Comparison of ENCODE assay signal across 10 mouse cellular contexts in genomic region chr6:34875268-34875761, GRCm38 (mm10). TPM values are rescaled to one million over a fixed set of nuclear protein-coding genes. Genes with fewer than 3 reads are reported as not detected.
A peak's percentile ranks its signal among the peaks of the same experiment; 100 is the strongest.
DNase-seq lines count a peak whose midpoint lies in the region; ATAC-seq and TF ChIP-seq lines count a peak whose summit lies in the region.
"Had no signal": no experiment of that assay in that cellular context is flagged by ENCODE, and none has a peak within 500 bp of the region (broad histone marks: within the 10 kb centered on the region; RNA-seq: fewer than 3 reads in every experiment).

No protein-coding gene starts in this region.

- H3K9ac ChIP-seq in heart, adult 2 months (ENCODE audit: low read depth, low read length) = peak overlapping the region; percentile 57
- no peak overlapping the region; the same call in 1 of the 2 replicates for H3K9ac ChIP-seq in heart, embryonic 11.5 days (ENCODE audit: low read depth, low read length)
- H3K9ac ChIP-seq in liver, postnatal 0 days (replicated peaks) = peak overlapping the region; percentile 59
- no peak overlapping the region for H3K9ac ChIP-seq in stomach, postnatal 0 days (ENCODE audit: low read length)
- H3K9ac ChIP-seq: neural tube, embryonic 13.5 days had no signal

- no peak for TF ChIP-seq EP300 in heart, adult 2 months (IDR thresholded peaks at IDR 0.05; ENCODE audit: insufficient read depth, low read depth, low read length)
- no peak for TF ChIP-seq EP300 in liver, postnatal 0 days (IDR thresholded peaks at IDR 0.05; ENCODE audit: low read depth)
- TF ChIP-seq EP300 in stomach, postnatal 0 days (optimal IDR thresholded peaks at IDR 0.05) = no peak

- no peaks in the 10 kb centered on the region for H3K27me3 ChIP-seq in heart, adult 2 months (ENCODE audit: control insufficient read depth, insufficient read depth, low read length)
- no peaks in the 10 kb centered on the region for H3K27me3 ChIP-seq in heart, embryonic 11.5 days (ENCODE audit: control insufficient read depth, insufficient read depth, low read length)
- no peaks in the 10 kb centered on the region for H3K27me3 ChIP-seq in liver, postnatal 0 days (ENCODE audit: insufficient read depth, low read length)
- H3K27me3 ChIP-seq in stomach, postnatal 0 days (ENCODE audit: control insufficient read depth, insufficient read depth, low read length) = no peaks in the 10 kb centered on the region
- H3K27me3 ChIP-seq: neural tube, embryonic 13.5 days had no signal

- H3K36me3 ChIP-seq in heart, adult 2 months (ENCODE audit: control insufficient read depth, insufficient read depth, low read length) = peaks cover 9% of the 10 kb centered on the region
- H3K36me3 ChIP-seq in heart, embryonic 11.5 days (ENCODE audit: control insufficient read depth, insufficient read depth, low read length) = no peaks in the 10 kb centered on the region
- peaks cover 11% of the 10 kb centered on the region for H3K36me3 ChIP-seq in liver, postnatal 0 days (replicated peaks; ENCODE audit: insufficient read depth, low read length)
- no peaks in the 10 kb centered on the region for H3K36me3 ChIP-seq in stomach, postnatal 0 days (ENCODE audit: control insufficient read depth, insufficient read depth, low read length)

- 44% methylated on average over 15 of the region's 15 CpGs for WGBS in heart, adult 2 months
- WGBS in heart, embryonic 11.5 days (ENCODE audit: insufficient replicate concordance) = 82% methylated on average over 15 of the region's 15 CpGs
- 39% methylated on average over 15 of the region's 15 CpGs for WGBS in liver, postnatal 0 days (ENCODE audit: insufficient replicate concordance)
- 89% methylated on average over 15 of the region's 15 CpGs for WGBS in stomach, postnatal 0 days

- peak; percentile 52; the same call in 1 of the 2 replicates for TF ChIP-seq POLR2A in heart, adult 2 months (IDR thresholded peaks at IDR 0.05; ENCODE audit: insufficient read depth, low read depth, low read length)

- H3K4me2 ChIP-seq in heart, embryonic 11.5 days = peak overlapping the region; percentile 78
- H3K4me2 ChIP-seq in liver, postnatal 0 days (ENCODE audit: low read depth, low read length) = peak overlapping the region; percentile 69
- no peak overlapping the region for H3K4me2 ChIP-seq in stomach, postnatal 0 days (replicated peaks; ENCODE audit: low read depth)
- H3K4me2 ChIP-seq: neural tube, embryonic 13.5 days had no signal

- ATAC-seq in CD4-positive, CD25-positive, alpha-beta regulatory T cell, adult 4 months = peak; percentile 13
- ATAC-seq in heart, embryonic 11.5 days (replicated peaks; ENCODE audit: insufficient number of reproducible peaks, low FRiP score, low TSS enrichment) = no peak
- ATAC-seq in liver, postnatal 0 days = no peak
- no peak for ATAC-seq in stomach, postnatal 0 days (ENCODE audit: low FRiP score, low TSS enrichment)

- intact Hi-C loops in heart, adult 2 months (cut with DNase I) = loop anchor here (5.0 kb wide), 1 partner anchor 263 kb away; no protein-coding TSS in a partner anchor
- intact Hi-C loops in heart, postnatal 10 days (cut with DNase I) = loop anchor here (5.0 kb wide), 2 partner anchors 278 to 363 kb away; partner anchors contain the start of gene Cald1

- H3K4me3 ChIP-seq in heart, adult 2 months = peak overlapping the region; percentile 31
- no peak overlapping the region for H3K4me3 ChIP-seq in heart, embryonic 11.5 days (ENCODE audit: low read depth, low read length)
- H3K4me3 ChIP-seq in liver, postnatal 0 days (ENCODE audit: low read depth, low read length) = peak overlapping the region; percentile 14
- H3K4me3 ChIP-seq in stomach, postnatal 0 days (ENCODE audit: low read depth, low read length) = no peak overlapping the region
- H3K4me3 ChIP-seq: neural tube, embryonic 13.5 days had no signal

- peaks cover 39% of the 10 kb centered on the region for H3K4me1 ChIP-seq in heart, adult 2 months (ENCODE audit: control insufficient read depth, insufficient read depth, low read length)
- peaks cover 40% of the 10 kb centered on the region for H3K4me1 ChIP-seq in heart, embryonic 11.5 days (ENCODE audit: control insufficient read depth, insufficient read depth, low read length)
- H3K4me1 ChIP-seq in liver, postnatal 0 days (ENCODE audit: insufficient read depth) = peaks cover 51% of the 10 kb centered on the region
- peaks cover 7% of the 10 kb centered on the region; the same call in 1 of the 2 replicates for H3K4me1 ChIP-seq in stomach, postnatal 0 days (replicated peaks; ENCODE audit: control insufficient read depth, insufficient read depth)

- DNase-seq in heart, adult 2 months = peak; percentile 68 to 74
- DNase-seq in heart, postnatal 10 days = no peak
- DNase-seq in liver, postnatal 0 days = peak; percentile 69
- no peak for DNase-seq in stomach, postnatal 0 days (ENCODE audit: low spot score)
- DNase-seq in cerebellum, postnatal 36 days = no peak
- no peak for DNase-seq in left cerebral cortex, adult 8-10 months (ENCODE audit: low spot score in 2 of 2)

- H3K27ac ChIP-seq in heart, adult 2 months = peak overlapping the region; percentile 99
- peak overlapping the region; percentile 88 for H3K27ac ChIP-seq in heart, embryonic 11.5 days (ENCODE audit: low read depth, low read length)
- H3K27ac ChIP-seq in liver, postnatal 0 days (ENCODE audit: low read depth) = peak overlapping the region; percentile 91
- peak overlapping the region; percentile 67 for H3K27ac ChIP-seq in stomach, postnatal 0 days (replicated peaks)

- no peaks in the 10 kb centered on the region for H3K9me3 ChIP-seq in heart, embryonic 11.5 days (replicated peaks; ENCODE audit: control insufficient read depth, low read length)
- H3K9me3 ChIP-seq in liver, postnatal 0 days (ENCODE audit: low read length) = no peaks in the 10 kb centered on the region
- H3K9me3 ChIP-seq in stomach, postnatal 0 days (ENCODE audit: control insufficient read depth, low read length) = no peaks in the 10 kb centered on the region
- H3K9me3 ChIP-seq: neural tube, embryonic 13.5 days had no signal

- no peak for TF ChIP-seq CTCF in heart, adult 2 months (IDR thresholded peaks at IDR 0.05)
- no peak for TF ChIP-seq CTCF in liver, postnatal 0 days (IDR thresholded peaks at IDR 0.05; ENCODE audit: low read depth)
- no peak for TF ChIP-seq CTCF in stomach, postnatal 0 days (IDR thresholded peaks at IDR 0.05; ENCODE audit: low read depth)

- no peaks in the 10 kb centered on the region for H3K79me2 ChIP-seq in heart, adult 2 months (replicated peaks; ENCODE audit: control insufficient read depth, insufficient read depth, low read length)

RNA-seq across cellular contexts. Expression of gene Cyren, which starts 2.5 kb away (rescaled TPM):
- 1 to 10 TPM; 3.5 to 5.5 TPM for total RNA-seq in heart, adult 2 months (2021)
- polyA plus RNA-seq in heart, adult 2 months (2012; rRNA removed) = 5.8 and 6.2 TPM in 2 replicates
- total RNA-seq in heart, postnatal 10 days (2021) = 1 to 10 TPM; 5.3 TPM
- 1 to 10 TPM; 5.0 to 5.9 TPM for polyA plus RNA-seq in CD4-positive, CD25-positive, alpha-beta regulatory T cell, adult 4 months (2017; shearing (Covaris generic))
- polyA plus RNA-seq in heart, embryonic 11.5 days (2014; fragmentation: Nextera tagmentation; extraction: Ambion mirVana) = 10.2 and 11.2 TPM in 2 replicates
- 4.5 and 4.9 TPM in 2 replicates for polyA plus RNA-seq in liver, postnatal 0 days (2015; fragmentation: Nextera tagmentation; extraction: Ambion mirVana)
- polyA plus RNA-seq in stomach, postnatal 0 days (2015; fragmentation: Nextera tagmentation; extraction: Ambion mirVana) = 5.8 and 5.9 TPM in 2 replicates
- 1 to 10 TPM; 3.6 to 4.1 (median 3.8) TPM for total RNA-seq in left cerebral cortex, adult 8-10 months (2022)

RNA-seq across cellular contexts. Expression of gene Tmem140, which starts 12.4 kb away (rescaled TPM):
- 10 to 100 TPM; 22.9 TPM for total RNA-seq in heart, adult 2 months (2021)
- polyA plus RNA-seq in heart, adult 2 months (2012; rRNA removed) = 18.2 and 23.5 TPM in 2 replicates
- 10 to 100 TPM; 16.0 to 19.3 TPM for total RNA-seq in heart, postnatal 10 days (2021)
- 10 to 100 TPM; 21.8 to 22.6 TPM for polyA plus RNA-seq in CD4-positive, CD25-positive, alpha-beta regulatory T cell, adult 4 months (2017; shearing (Covaris generic))
- 0.39 and 0.62 TPM in 2 replicates for polyA plus RNA-seq in heart, embryonic 11.5 days (2014; fragmentation: Nextera tagmentation; extraction: Ambion mirVana)
- polyA plus RNA-seq in liver, postnatal 0 days (2015; fragmentation: Nextera tagmentation; extraction: Ambion mirVana) = 12.6 and 17.0 TPM in 2 replicates
- polyA plus RNA-seq in stomach, postnatal 0 days (2015; fragmentation: Nextera tagmentation; extraction: Ambion mirVana) = 7.8 and 8.3 TPM in 2 replicates
- 1 to 10 TPM; 1.9 to 4.3 (median 2.9) TPM for total RNA-seq in left cerebral cortex, adult 8-10 months (2022)

RNA-seq across cellular contexts. Expression of gene Wdr91, which starts 35.4 kb away (rescaled TPM):
- total RNA-seq in heart, adult 2 months (2021) = 10 to 100 TPM; 12.7 to 13.4 TPM
- polyA plus RNA-seq in heart, adult 2 months (2012; rRNA removed) = 8.1 and 13.3 TPM in 2 replicates
- total RNA-seq in heart, postnatal 10 days (2021) = 10 to 100 TPM; 18.3 to 20.7 TPM
- 10 to 100 TPM; 20.0 to 30.1 TPM for polyA plus RNA-seq in CD4-positive, CD25-positive, alpha-beta regulatory T cell, adult 4 months (2017; shearing (Covaris generic))
- polyA plus RNA-seq in heart, embryonic 11.5 days (2014; fragmentation: Nextera tagmentation; extraction: Ambion mirVana) = 12.4 and 13.0 TPM in 2 replicates
- 5.5 and 5.7 TPM in 2 replicates for polyA plus RNA-seq in liver, postnatal 0 days (2015; fragmentation: Nextera tagmentation; extraction: Ambion mirVana)
- 4.5 and 5.0 TPM in 2 replicates for polyA plus RNA-seq in stomach, postnatal 0 days (2015; fragmentation: Nextera tagmentation; extraction: Ambion mirVana)
- 10 to 100 TPM; 35.9 to 39.9 (median 38.0) TPM for total RNA-seq in left cerebral cortex, adult 8-10 months (2022)

RNA-seq across cellular contexts. Expression of gene Stra8, which starts 44.6 kb away (rescaled TPM):
- total RNA-seq in heart, adult 2 months (2021) = not detected
- not detected in 2 replicates for polyA plus RNA-seq in heart, adult 2 months (2012; rRNA removed)
- total RNA-seq in heart, postnatal 10 days (2021) = not detected
- polyA plus RNA-seq in CD4-positive, CD25-positive, alpha-beta regulatory T cell, adult 4 months (2017; shearing (Covaris generic)) = under 1 TPM in 1 of 2 experiments, not detected in 1; 0.27 TPM
- not detected in 2 replicates for polyA plus RNA-seq in heart, embryonic 11.5 days (2014; fragmentation: Nextera tagmentation; extraction: Ambion mirVana)
- not detected in 2 replicates for polyA plus RNA-seq in liver, postnatal 0 days (2015; fragmentation: Nextera tagmentation; extraction: Ambion mirVana)
- 0.10 TPM in 1 of 2 replicates, not detected in the other for polyA plus RNA-seq in stomach, postnatal 0 days (2015; fragmentation: Nextera tagmentation; extraction: Ambion mirVana)
- not detected for total RNA-seq in left cerebral cortex, adult 8-10 months (2022)
- total RNA-seq: gastrocnemius, postnatal 36 days had no signal
- polyA plus RNA-seq: neural tube, embryonic 13.5 days had no signal

Comparison
In these comparisons a context has a peak if more than half of its experiments do, and no peak if none do; other contexts are left out.
1. DNase-seq: peak in heart, adult 2 months (2 of 2) and liver, postnatal 0 days (single experiment); none in heart, postnatal 10 days (0 of 2), stomach, postnatal 0 days (single experiment), cerebellum, postnatal 36 days (0 of 2) and left cerebral cortex, adult 8-10 months (0 of 2).
2. H3K4me3 ChIP-seq: peak in heart, adult 2 months (single experiment) and liver, postnatal 0 days (single experiment); none in heart, embryonic 11.5 days (single experiment) and stomach, postnatal 0 days (single experiment).
3. H3K9ac ChIP-seq: peak in heart, adult 2 months (single experiment) and liver, postnatal 0 days (single experiment); none in heart, embryonic 11.5 days (single experiment) and stomach, postnatal 0 days (single experiment).
4. Peak in every context shown above with its lines, with median percentiles within 50 percentile points of each other: H3K27ac ChIP-seq.